Mouse (Mus musculus) kidney, adult 2 months (tissue): ENCODE measurements at regions not wholly inside any gene's neighbourhood (a gene's known extent, or its start where the extent isn't known, plus 50 kb on each side); places are given as distances from the start of the nearest gene placed in this dataset.

ENCODE experiments used
- DNase-seq: peaks from one replicate; pipeline ENCODE4 v3.0.0; 2021
- H3K27ac ChIP-seq: fragments of 200-500 bp; 2 replicates; pipeline ENCODE4 v1.5.1; 2012; ENCODE audit warnings: low read depth, low read length, control low read depth, inconsistent platforms; ENCODE audit not compliant: insufficient read depth
- H3K27me3 ChIP-seq: fragments of 200-500 bp; replicated peaks from 2 replicates; pipeline ENCODE4 v1.6.1; 2012; ENCODE audit warnings: mild to moderate bottlenecking, moderate library complexity, low read length, inconsistent platforms; ENCODE audit not compliant: control insufficient read depth, insufficient read depth
- H3K36me3 ChIP-seq: fragments of 200-500 bp; 2 replicates; pipeline ENCODE4 v1.6.1; 2012; ENCODE audit warnings: mild to moderate bottlenecking, moderate library complexity, low read length, inconsistent platforms; ENCODE audit not compliant: control insufficient read depth, insufficient read depth
- H3K4me1 ChIP-seq: fragments of 200-500 bp; 2 replicates; pipeline ENCODE4 v1.6.1; 2011; ENCODE audit warnings: low read length; ENCODE audit not compliant: control insufficient read depth, insufficient read depth
- H3K4me3 ChIP-seq: fragments of 200-500 bp; 2 replicates; pipeline ENCODE4 v1.5.1; 2011; ENCODE audit warnings: mild to moderate bottlenecking, low read depth, low read length, control low read depth; ENCODE audit not compliant: insufficient read depth
- CTCF ChIP-seq: fragments of 200-500 bp; conservative IDR thresholded peaks from 2 replicates; pipeline ENCODE4 v1.5.1; 2011; ENCODE audit warnings: low read depth, mild to moderate bottlenecking, control low read depth, low read length, moderate library complexity, mixed read lengths; ENCODE audit not compliant: insufficient read depth, insufficient read length
- POLR2A ChIP-seq: fragments of 200-500 bp; IDR thresholded peaks from one replicate; pipeline ENCODE4 v1.6.1; 2011; ENCODE audit warnings: low read depth, low read length, control low read depth
- WGBS: fragments of 180-500 bp; shearing (Covaris S2); methylation state at CpG from one replicate; pipeline ENCODE4 v1.1.7; 2018; 5-methylcytosine and 5-hydroxymethylcytosine counted together

- no peak for TF ChIP-seq CTCF
- H3K4me1 ChIP-seq: no peaks in the 10 kb centered on the region
- H3K27ac ChIP-seq: no peak overlapping the region
- no peak for DNase-seq
- no peaks in the 10 kb centered on the region for H3K27me3 ChIP-seq
- no peak overlapping the region for H3K4me3 ChIP-seq
- no peaks in the 10 kb centered on the region for H3K36me3 ChIP-seq
- 85% methylated on average over 6 of the region's 6 CpGs for WGBS
These were observed 221.7 kb downstream of the Qdpr start for GRCm38 (mm10) chr5:45228226-45228927.

- DNase-seq: peak; percentile 1
- WGBS: 83% methylated on average over 6 of the region's 6 CpGs
- Histone ChIP-seq H3K4me3 (no peak overlapping the region), H3K27ac (no peak overlapping the region), H3K36me3 (no peaks in the 10 kb centered on the region), H3K27me3 (no peaks in the 10 kb centered on the region), H3K4me1 (no peaks in the 10 kb centered on the region)
- TF ChIP-seq POLR2A (no peak), CTCF (no peak)
These were observed 229.6 kb downstream of the Qdpr start for GRCm38 (mm10) chr5:45220272-45220916.

- Histone ChIP-seq H3K27ac (no peak overlapping the region), H3K36me3 (no peaks in the 10 kb centered on the region), H3K27me3 (no peaks in the 10 kb centered on the region), H3K4me3 (no peak overlapping the region), H3K4me1 (no peaks in the 10 kb centered on the region)
- 56% methylated on average over 1 of the region's 1 CpGs for WGBS
- no peak for DNase-seq
- no peak for TF ChIP-seq POLR2A
- TF ChIP-seq CTCF: no peak
These were observed 230.5 kb downstream of the Qdpr start for GRCm38 (mm10) chr5:45219558-45219957.

- no peaks in the 10 kb centered on the region for H3K4me1 ChIP-seq
- no peaks in the 10 kb centered on the region for H3K27me3 ChIP-seq
- no peaks in the 10 kb centered on the region for H3K36me3 ChIP-seq
- WGBS: 59% methylated on average over 3 of the region's 3 CpGs
- no peak for DNase-seq
- TF ChIP-seq CTCF (no peak), POLR2A (no peak)
- H3K4me3 ChIP-seq: no peak overlapping the region
- no peak overlapping the region for H3K27ac ChIP-seq
These were observed 230.9 kb downstream of the Qdpr start for GRCm38 (mm10) chr5:45219101-45219500.

- H3K27me3 ChIP-seq: no peaks in the 10 kb centered on the region
These were observed 235.6 kb downstream of the Qdpr start for GRCm38 (mm10) chr5:45214475-45214874.

GRCm38 (mm10) chr5:45198408-45198807 lies 251.6 kb downstream of the Qdpr start:
- DNase-seq: no peak
- Histone ChIP-seq H3K4me3 (no peak overlapping the region), H3K4me1 (no peaks in the 10 kb centered on the region), H3K27ac (no peak overlapping the region), H3K36me3 (no peaks in the 10 kb centered on the region), H3K27me3 (no peaks in the 10 kb centered on the region)
- WGBS: 93% methylated on average over 1 of the region's 1 CpGs
- TF ChIP-seq CTCF (no peak), POLR2A (no peak)

More at GRCm38 (mm10) chr5:45214475-45214874, 235.6 kb downstream of the Qdpr start:
- Histone ChIP-seq H3K36me3 (no peaks in the 10 kb centered on the region), H3K4me3 (no peak overlapping the region), H3K27ac (no peak overlapping the region), H3K4me1 (no peaks in the 10 kb centered on the region)
- TF ChIP-seq CTCF (no peak), POLR2A (no peak)
- DNase-seq: no peak

GRCm38 (mm10) chr5:45196159-45196558 lies 253.9 kb downstream of the Qdpr start:
- no peak overlapping the region for H3K27ac ChIP-seq
- DNase-seq: no peak
- no peaks in the 10 kb centered on the region for H3K27me3 ChIP-seq
- no peaks in the 10 kb centered on the region for H3K36me3 ChIP-seq
- H3K4me1 ChIP-seq: no peaks in the 10 kb centered on the region
- no peak overlapping the region for H3K4me3 ChIP-seq
- TF ChIP-seq POLR2A: no peak
- no peak for TF ChIP-seq CTCF
- WGBS: 66% methylated on average over 3 of the region's 3 CpGs
